Mouse (Mus musculus) MEL (cell line): Measurements from ENCODE around the gene Plch1. TPM values are rescaled to one million over a fixed set of nuclear protein-coding genes. Genes with fewer than 3 reads are reported as not detected.

Experiments used
- DNase-seq: peaks from one replicate; pipeline ENCODE4 v3.0.0; 2011; ENCODE audit warnings: low read depth, low spot score
- H3K27ac ChIP-seq: 2 replicates; pipeline ENCODE4 v1.5.1; 2012; ENCODE audit warnings: low read depth, mild to moderate bottlenecking, control low read depth, low read length, moderate library complexity; ENCODE audit not compliant: control insufficient read depth
- H3K27me3 ChIP-seq, 2 experiments: fragments of 150-350 bp in 1 of 2; sonication (generic) in 1 of 2; 2 replicates each; pipeline ENCODE4 v1.6.1; 2012; ENCODE audit warnings: low read length in 2 of 2, mild to moderate bottlenecking in 2 of 2, improper control_type of control experiment in 1 of 2, moderate library complexity in 1 of 2; ENCODE audit not compliant: insufficient read depth in 2 of 2, control insufficient read depth in 1 of 2
- H3K36me3 ChIP-seq, 2 experiments: 2 replicates each; pipeline ENCODE4 v1.6.1; 2012 to 2014; ENCODE audit warnings: low read length in 2 of 2, improper control_type of control experiment in 1 of 2, inconsistent platforms in 1 of 2, mild to moderate bottlenecking in 1 of 2; ENCODE audit not compliant: insufficient read depth in 2 of 2, control insufficient read depth in 1 of 2
- H3K4me1 ChIP-seq, 2 experiments: fragments of 150-350 bp in 1 of 2; sonication (generic) in 1 of 2; 2 replicates each; pipeline ENCODE4 v1.6.1; 2012; ENCODE audit warnings: low read length in 2 of 2, improper control_type of control experiment in 1 of 2, mild to moderate bottlenecking in 1 of 2; ENCODE audit not compliant: insufficient read depth in 2 of 2, control insufficient read depth in 1 of 2
- H3K4me3 ChIP-seq, 2 experiments: fragments of 150-350 bp in 1 of 2; sonication (generic) in 1 of 2; 2 replicates each; pipeline ENCODE4 v1.5.1; 2012; ENCODE audit warnings: low read depth in 2 of 2, low read length in 2 of 2, mild to moderate bottlenecking in 2 of 2, moderate library complexity in 2 of 2, control low read depth in 1 of 2, improper control_type of control experiment in 1 of 2; ENCODE audit not compliant: control insufficient read depth in 1 of 2, insufficient read depth in 1 of 2
- H3K79me2 ChIP-seq: 2 replicates; pipeline ENCODE4 v1.6.1; 2012; ENCODE audit warnings: mild to moderate bottlenecking, low read length, moderate library complexity; ENCODE audit not compliant: control insufficient read depth, poor library complexity, insufficient read depth
- H3K9ac ChIP-seq: 2 replicates; pipeline ENCODE4 v1.6.1; 2012; ENCODE audit warnings: low read depth, mild to moderate bottlenecking, control low read depth, low read length, moderate library complexity; ENCODE audit not compliant: control insufficient read depth, poor library complexity, severe bottlenecking
- H3K9me3 ChIP-seq: fragments of 150-350 bp; sonication (generic); replicated peaks from 2 replicates; pipeline ENCODE4 v1.6.1; 2012; ENCODE audit warnings: mild to moderate bottlenecking, low read length, improper control_type of control experiment, moderate library complexity; ENCODE audit not compliant: insufficient read depth
- E2F4 ChIP-seq: IDR thresholded peaks from 2 replicates; pipeline ENCODE4 v1.6.1; 2011; ENCODE audit warnings: low read depth, low read length, improper control_type of control experiment, borderline replicate concordance
- ETS1 ChIP-seq: IDR thresholded peaks from 2 replicates; pipeline ENCODE4 v1.6.1; 2012; ENCODE audit warnings: low read depth, mild to moderate bottlenecking, inconsistent platforms, low read length, improper control_type of control experiment, moderate library complexity
- HCFC1 ChIP-seq: IDR thresholded peaks from 2 replicates; pipeline ENCODE4 v1.6.1; 2012; ENCODE audit warnings: low read depth, mild to moderate bottlenecking, inconsistent platforms, low read length, improper control_type of control experiment, moderate library complexity
- KAT2A ChIP-seq: conservative IDR thresholded peaks from 2 replicates; pipeline ENCODE4 v1.6.1; 2012; ENCODE audit warnings: low read depth, low read length, improper control_type of control experiment, inconsistent platforms
- MAX ChIP-seq: IDR thresholded peaks from 2 replicates; pipeline ENCODE4 v1.6.1; 2011; ENCODE audit warnings: low read length, improper control_type of control experiment
- MEF2A ChIP-seq: IDR thresholded peaks from 2 replicates; pipeline ENCODE4 v1.6.1; 2014; ENCODE audit warnings: low read depth, mild to moderate bottlenecking, inconsistent platforms, low read length, improper control_type of control experiment; ENCODE audit not compliant: poor library complexity, insufficient replicate concordance, severe bottlenecking; ENCODE audit errors: extremely low read depth
- MXI1 ChIP-seq: IDR thresholded peaks from 2 replicates; pipeline ENCODE4 v1.6.1; 2011; ENCODE audit warnings: mild to moderate bottlenecking, low read depth, low read length, improper control_type of control experiment
- MYC ChIP-seq: IDR thresholded peaks from 2 replicates; pipeline ENCODE4 v1.6.1; 2011; ENCODE audit warnings: low read depth, mild to moderate bottlenecking, low read length, improper control_type of control experiment, moderate library complexity
- NRF1 ChIP-seq: IDR thresholded peaks from 2 replicates; pipeline ENCODE4 v1.6.1; 2014; ENCODE audit warnings: low read depth, mild to moderate bottlenecking, inconsistent platforms, low read length, improper control_type of control experiment, moderate library complexity; ENCODE audit not compliant: poor library complexity, insufficient read depth, severe bottlenecking
- POLR2AphosphoS2 ChIP-seq: IDR thresholded peaks from 2 replicates; pipeline ENCODE4 v1.6.1; 2011; ENCODE audit warnings: low read length, improper control_type of control experiment
- RAD21 ChIP-seq: IDR thresholded peaks from 2 replicates; pipeline ENCODE4 v1.6.1; 2011; ENCODE audit warnings: mild to moderate bottlenecking, low read depth, low read length, improper control_type of control experiment
- RCOR1 ChIP-seq: IDR thresholded peaks from 2 replicates; pipeline ENCODE4 v1.6.1; 2012; ENCODE audit warnings: low read depth, mild to moderate bottlenecking, inconsistent platforms, low read length, improper control_type of control experiment
- TAL1 ChIP-seq: IDR thresholded peaks from 2 replicates; pipeline ENCODE4 v1.6.1; 2012; ENCODE audit warnings: mild to moderate bottlenecking, inconsistent platforms, low read length, moderate library complexity, mixed read lengths
- TCF12 ChIP-seq: IDR thresholded peaks from 2 replicates; pipeline ENCODE4 v1.6.1; 2014; ENCODE audit warnings: low read depth, mild to moderate bottlenecking, inconsistent platforms, low read length, improper control_type of control experiment, moderate library complexity
- UBTF ChIP-seq: IDR thresholded peaks from 2 replicates; pipeline ENCODE4 v1.6.1; 2012; ENCODE audit warnings: low read depth, mild to moderate bottlenecking, inconsistent platforms, low read length, improper control_type of control experiment, moderate library complexity, borderline replicate concordance; ENCODE audit not compliant: insufficient read depth
- ZMIZ1 ChIP-seq: IDR thresholded peaks from 2 replicates; pipeline ENCODE4 v1.6.1; 2012; ENCODE audit warnings: low read depth, mild to moderate bottlenecking, inconsistent platforms, low read length, improper control_type of control experiment, moderate library complexity
- polyA plus RNA-seq, 2 experiments: library from polyadenylated mRNA; stranded (reverse) in 1 of 2; unstranded in 1 of 2; fragments of >175 nt in 1 of 2; fragments of >200 nt in 1 of 2; gene quantifications; 2 replicates each; pipeline versions ENCODE4 v1.2.1 to v1.2.4; 2012; ENCODE audit warnings: low replicate concordance in 2 of 2, low read depth in 1 of 2; ENCODE audit not compliant: insufficient read length in 2 of 2, insufficient read depth in 1 of 2, missing spikeins in 1 of 2
- total RNA-seq: library from RNA; depleted of rRNA; stranded (reverse); fragments of 300-350 nt; gene quantifications from 2 replicates; pipeline ENCODE4 v1.2.3, GENCODE M21; 2012

The Plch1 gene
- total and polyA plus RNA-seq, 3 experiments = 0.01 to 0.23 TPM; not detected in 1

GRCm38 (mm10) chr3:63892154-63892553 is 7.1 kb downstream of the Plch1 start:
- no peak overlapping the region for H3K9ac ChIP-seq
- no peaks in the 10 kb centered on the region for H3K4me1 ChIP-seq
- H3K27ac ChIP-seq = no peak overlapping the region
- H3K9me3 ChIP-seq = no peaks in the 10 kb centered on the region
- no peaks in the 10 kb centered on the region for H3K36me3 ChIP-seq
- no peak for DNase-seq
- H3K4me3 ChIP-seq = no peak overlapping the region
- H3K27me3 ChIP-seq = no peaks in the 10 kb centered on the region; a peak in 1 of 4 replicates
- H3K79me2 ChIP-seq = no peaks in the 10 kb centered on the region
- TF ChIP-seq E2F4 = no peak

GRCm38 (mm10) chr3:63881065-63881464 is 18.2 kb downstream of the Plch1 start:
- TF ChIP-seq MAX (no peak), KAT2A (no peak), NRF1 (no peak), MXI1 (no peak), ETS1 (no peak), UBTF (no peak), RAD21 (no peak), POLR2AphosphoS2 (no peak), MYC (no peak), RCOR1 (no peak), TCF12 (no peak), MEF2A (no peak), TAL1 (no peak), ZMIZ1 (no peak), HCFC1 (no peak)
- Histone ChIP-seq H3K4me1 (no peaks in the 10 kb centered on the region), H3K79me2 (no peaks in the 10 kb centered on the region), H3K27ac (no peak overlapping the region), H3K27me3 (peaks cover 0 to 3% of the 10 kb centered on the region in 2 experiments; a peak in 1 of 4 replicates), H3K9ac (no peak overlapping the region), H3K4me3 (no peak overlapping the region), H3K36me3 (no peaks in the 10 kb centered on the region), H3K9me3 (no peaks in the 10 kb centered on the region)
- no peak for DNase-seq
